Mouse (Mus musculus) small intestine, adult 10 weeks (tissue): Measurements from ENCODE around the gene Csnk1g2. TPM values are rescaled to one million over a fixed set of nuclear protein-coding genes. Genes with fewer than 3 reads are reported as not detected.

ENCODE experiments used
- polyA plus RNA-seq: library from polyadenylated mRNA; stranded (reverse); fragments of 350-450 nt; fragmentation: Illumina TruSeq; extraction: RNeasy Lipid Tissue Mini Kit (QIAGEN cat#74804); gene quantifications from one replicate; pipeline ENCODE4 v1.2.3, GENCODE M21; 2014; ENCODE audit warnings: low replicate concordance

The Csnk1g2 gene
- 0.41 TPM for polyA plus RNA-seq

GRCm38 (mm10) chr10:80622661-80623456, at the start of gene Csnk1g2:
Gene Csnk1g2, plus strand, starts transcription at chr10:80622838.

GRCm38 (mm10) chr10:80577195-80578130, 45.2 kb upstream of the Csnk1g2 start, which contains the start of gene Klf16:
Gene Klf16, minus strand, starts transcription at chr10:80577321.

GRCm38 (mm10) chr10:80589879-80590854, 32.5 kb upstream of the Csnk1g2 start, which contains the start of gene Abhd17a:
Gene Abhd17a, minus strand, starts transcription at chr10:80590341.

GRCm38 (mm10) chr10:80602698-80603325, 19.8 kb upstream of the Csnk1g2 start, which contains the start of the genes Scamp4 and Adat3:
Gene Scamp4, plus strand, starts transcription at chr10:80602872.
Gene Adat3, plus strand, starts transcription at chr10:80602880.

GRCm38 (mm10) chr10:80605721-80606120, 16.9 kb upstream of the Csnk1g2 start, which contains the start of gene Gm49322:
Gene Gm49322, plus strand, starts transcription at chr10:80606021.

GRCm38 (mm10) chr10:80656863-80657623, 34.4 kb downstream of the Csnk1g2 start, which contains the start of gene Btbd2:
Gene Btbd2, minus strand, starts transcription at chr10:80657071.

GRCm38 (mm10) chr10:80677942-80678436, 55.4 kb downstream of the Csnk1g2 start, which contains the start of gene Mknk2:
Gene Mknk2, minus strand, starts transcription at chr10:80678112.

Other genes with a start within 250 kb of the Csnk1g2 start
- 2.9 TPM for gene Mex3d, start 235.2 kb upstream of the Csnk1g2 start, polyA plus RNA-seq
- not detected for gene Mbd3, start 223.3 kb upstream of the Csnk1g2 start, polyA plus RNA-seq
- 1.4 TPM for gene Uqcr11, start 216.0 kb upstream of the Csnk1g2 start, polyA plus RNA-seq
- gene Tcf3, start 189.2 kb upstream of the Csnk1g2 start, polyA plus RNA-seq: 4.8 TPM
- 0.11 TPM for gene Onecut3, start 128.0 kb upstream of the Csnk1g2 start, polyA plus RNA-seq
- gene Atp8b3, start 83.7 kb upstream of the Csnk1g2 start, polyA plus RNA-seq: not detected
- 0.15 TPM for gene Rexo1, start 61.3 kb upstream of the Csnk1g2 start, polyA plus RNA-seq
- gene Klf16, start 45.5 kb upstream of the Csnk1g2 start, polyA plus RNA-seq: 1.0 TPM
- not detected for gene Abhd17a, start 32.5 kb upstream of the Csnk1g2 start, polyA plus RNA-seq
- 1.3 TPM for gene Scamp4, start 20.0 kb upstream of the Csnk1g2 start, polyA plus RNA-seq
- gene Adat3, start 20.0 kb upstream of the Csnk1g2 start, polyA plus RNA-seq: not detected
- gene Gm49322, start 16.8 kb upstream of the Csnk1g2 start, polyA plus RNA-seq: not detected
- gene Btbd2, start 34.2 kb downstream of the Csnk1g2 start, polyA plus RNA-seq: 0.19 TPM
- 0.56 TPM for gene Mknk2, start 55.3 kb downstream of the Csnk1g2 start, polyA plus RNA-seq
- gene Mob3a, start 79.1 kb downstream of the Csnk1g2 start, polyA plus RNA-seq: 2.5 TPM
- not detected for gene Izumo4, start 79.3 kb downstream of the Csnk1g2 start, polyA plus RNA-seq
- 7.6 TPM for gene Ap3d1, start 119.4 kb downstream of the Csnk1g2 start, polyA plus RNA-seq
- 4.4 TPM for gene Dot1l, start 132.4 kb downstream of the Csnk1g2 start, polyA plus RNA-seq
- gene Sf3a2, start 175.4 kb downstream of the Csnk1g2 start, polyA plus RNA-seq: 1.9 TPM
- gene Plekhj1, start 175.8 kb downstream of the Csnk1g2 start, polyA plus RNA-seq: not detected
- gene Amh, start 182.4 kb downstream of the Csnk1g2 start, polyA plus RNA-seq: not detected
- gene Jsrp1, start 190.7 kb downstream of the Csnk1g2 start, polyA plus RNA-seq: not detected
- gene Oaz1, start 203.8 kb downstream of the Csnk1g2 start, polyA plus RNA-seq: 174 TPM
- not detected for gene Lingo3, start 221.2 kb downstream of the Csnk1g2 start, polyA plus RNA-seq
- gene Lsm7, start 232.4 kb downstream of the Csnk1g2 start, polyA plus RNA-seq: not detected
- 0.11 TPM for gene Sppl2b, start 232.4 kb downstream of the Csnk1g2 start, polyA plus RNA-seq
- gene Tmprss9, start 249.0 kb downstream of the Csnk1g2 start, polyA plus RNA-seq: not detected